Mouse (Mus musculus): ENCODE measurements at regions not wholly inside any gene's neighbourhood (a gene's known extent, or its start where the extent isn't known, plus 50 kb on each side); places are given as distances from the start of the nearest gene placed in this dataset.

DNA sequence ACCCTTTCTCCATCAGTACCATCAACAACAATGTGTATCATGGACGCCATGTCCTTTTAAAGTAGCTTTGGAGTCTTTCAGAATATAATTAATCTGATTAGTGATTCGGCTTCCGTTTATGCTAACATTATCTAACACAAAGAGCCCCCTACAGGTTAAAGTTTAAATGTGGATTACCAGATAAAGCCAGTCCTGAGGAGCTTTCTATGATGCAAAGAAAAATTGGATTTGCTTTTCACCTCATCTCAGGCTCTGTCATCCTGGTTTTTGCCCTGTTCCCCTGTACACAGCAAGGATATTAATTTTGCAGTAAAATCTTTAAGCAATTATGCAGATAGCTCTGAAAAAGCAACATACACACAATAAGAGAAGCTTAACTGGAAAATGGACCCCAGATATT lies 412.7 kb upstream of the Tbc1d2b start:
- DNase-seq (ENCODE audit: low spot score), result no peak

DNA sequence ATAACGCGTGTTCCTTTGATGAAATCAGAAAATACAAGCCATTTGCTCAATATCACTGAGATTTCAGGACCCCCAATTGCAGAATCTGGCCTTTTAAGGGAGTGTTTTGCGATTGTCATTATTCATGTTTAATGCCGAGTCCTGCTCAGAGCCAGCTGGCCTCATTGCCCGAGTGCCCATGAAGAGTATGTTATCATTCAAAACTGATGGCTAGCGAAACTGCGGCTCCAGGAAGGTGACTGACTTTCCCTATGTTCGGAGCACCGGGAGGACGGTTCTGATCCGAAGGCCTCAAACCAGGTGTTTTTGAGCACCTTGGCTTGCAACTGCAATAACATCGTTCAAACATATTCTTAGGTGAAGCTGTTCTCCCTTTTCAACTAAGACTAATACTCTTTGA lies 419.5 kb upstream of the Tbc1d2b start:
- DNase-seq (ENCODE audit: low spot score), result no peak

DNA sequence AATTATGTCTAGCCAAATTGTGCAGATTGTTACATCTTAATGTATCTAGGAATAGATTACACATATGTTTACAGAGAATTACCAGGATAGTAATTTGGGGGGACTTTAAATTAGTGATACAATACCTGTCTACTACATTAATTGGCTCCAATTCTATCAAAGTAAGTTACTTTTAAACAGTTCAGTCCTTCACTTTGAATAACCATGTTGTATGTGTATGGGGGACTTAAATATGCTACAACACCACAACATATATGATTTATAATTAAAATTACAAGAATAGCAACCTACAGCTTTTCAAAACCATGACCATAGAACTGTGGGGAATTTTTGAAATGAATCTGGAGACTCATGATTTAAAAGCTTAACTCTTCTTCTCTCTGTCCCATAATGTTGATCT lies 420.5 kb upstream of the Tbc1d2b start:
- DNase-seq (ENCODE audit: low spot score), result no peak

DNA sequence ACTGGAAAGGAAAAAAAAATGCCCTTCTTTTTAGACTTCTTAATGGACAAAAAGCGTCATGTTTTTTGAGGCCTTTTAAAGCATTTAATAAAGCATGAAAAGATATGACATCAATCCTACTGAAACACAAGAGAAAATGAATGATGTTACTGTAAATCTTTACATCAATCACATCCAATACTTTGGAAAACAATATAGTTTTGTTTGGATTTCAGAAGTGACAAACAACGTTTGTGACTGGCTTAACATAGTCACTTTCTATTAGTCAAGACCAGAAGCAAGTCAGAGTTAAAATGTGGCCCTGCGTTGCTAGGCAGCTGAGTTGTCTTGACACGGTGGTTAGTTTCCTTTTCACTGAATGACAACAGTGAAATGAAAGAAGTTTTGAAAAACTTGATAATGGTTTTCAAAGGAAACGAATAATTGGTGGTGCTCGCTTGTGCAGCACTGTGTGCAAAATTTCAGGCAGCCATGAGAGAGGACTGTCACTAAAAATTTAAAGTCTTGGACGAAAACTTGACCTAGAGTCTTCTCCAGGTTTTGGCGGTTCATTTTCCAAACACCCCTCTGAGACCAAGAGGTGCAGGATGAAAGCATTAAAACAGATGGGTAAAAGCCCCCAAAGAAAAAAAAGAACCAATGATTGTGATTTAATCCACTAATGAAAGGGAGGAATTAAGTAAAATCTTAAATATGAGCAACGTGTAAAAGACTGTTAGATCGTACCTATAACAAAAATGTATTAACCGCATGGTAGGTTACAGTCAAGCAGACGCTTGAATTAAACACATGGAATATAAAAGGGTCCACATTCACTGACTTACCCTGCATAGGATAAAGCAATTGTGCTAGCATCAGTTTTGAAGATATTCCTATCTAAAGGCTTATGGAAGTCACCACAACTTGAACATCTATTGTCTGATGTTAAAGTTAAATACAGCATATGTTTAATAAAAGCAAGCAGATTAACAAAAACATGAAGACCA lies 421.4 kb upstream of the Tbc1d2b start:
- no peak for DNase-seq (ENCODE audit: low spot score)

DNA sequence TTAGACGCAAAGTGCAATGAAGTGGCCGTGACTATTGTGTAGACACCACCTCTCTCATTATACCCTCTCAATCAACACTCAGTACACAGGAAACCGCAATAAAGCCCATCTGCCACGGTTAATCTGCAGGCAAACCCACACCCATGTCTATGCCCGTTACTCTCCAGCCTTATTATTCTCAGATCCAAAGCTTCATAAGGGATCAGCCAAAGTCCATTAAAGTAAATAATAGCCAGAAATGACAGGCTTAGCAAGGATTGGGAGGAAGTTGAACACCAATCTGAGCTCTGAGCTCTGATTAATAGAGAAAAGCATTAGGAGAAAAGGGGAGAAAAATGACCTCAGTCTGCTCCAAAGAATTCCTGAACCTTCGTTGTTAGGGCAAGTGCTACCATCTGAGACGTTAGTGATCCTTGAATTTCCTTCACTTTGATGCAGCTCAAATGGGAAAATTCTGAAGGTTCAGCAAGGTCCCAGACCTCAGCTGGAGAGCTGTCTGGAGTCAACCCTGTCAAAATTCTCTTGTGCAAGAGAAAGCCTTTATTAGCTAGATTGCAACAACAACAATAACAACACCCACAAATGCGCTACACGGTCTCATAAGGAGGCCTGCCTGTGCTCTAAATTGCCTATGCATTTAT lies 422.5 kb upstream of the Tbc1d2b start:
- DNase-seq (ENCODE audit: low spot score), result no peak

GRCm38 (mm10) chr9:90694051-90694645 lies 423.5 kb upstream of the Tbc1d2b start:
- no peak for DNase-seq (ENCODE audit: low spot score)

DNA sequence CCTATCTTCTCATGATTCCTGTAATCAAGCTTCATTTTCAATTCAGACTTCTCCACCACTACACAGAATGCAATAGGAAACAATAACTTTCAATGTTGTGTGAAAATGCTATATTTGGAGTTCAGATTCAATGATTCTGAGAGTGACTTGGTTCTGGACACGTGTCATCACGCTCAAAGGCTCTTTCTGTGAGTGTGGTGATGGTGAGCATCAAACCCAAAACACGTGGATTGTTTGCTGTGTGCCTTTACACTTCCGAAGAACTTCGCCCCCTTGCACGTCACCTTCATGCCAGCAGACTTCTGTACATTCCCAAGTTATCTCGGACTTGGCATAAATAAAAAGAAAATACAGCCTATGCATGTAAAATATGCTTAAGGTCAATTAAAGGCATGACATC lies 425.1 kb upstream of the Tbc1d2b start:
- no peak for DNase-seq (ENCODE audit: low spot score)

GRCm38 (mm10) chr9:90697279-90698000 lies 426.8 kb upstream of the Tbc1d2b start:
- DNase-seq (ENCODE audit: low spot score), result no peak

DNA sequence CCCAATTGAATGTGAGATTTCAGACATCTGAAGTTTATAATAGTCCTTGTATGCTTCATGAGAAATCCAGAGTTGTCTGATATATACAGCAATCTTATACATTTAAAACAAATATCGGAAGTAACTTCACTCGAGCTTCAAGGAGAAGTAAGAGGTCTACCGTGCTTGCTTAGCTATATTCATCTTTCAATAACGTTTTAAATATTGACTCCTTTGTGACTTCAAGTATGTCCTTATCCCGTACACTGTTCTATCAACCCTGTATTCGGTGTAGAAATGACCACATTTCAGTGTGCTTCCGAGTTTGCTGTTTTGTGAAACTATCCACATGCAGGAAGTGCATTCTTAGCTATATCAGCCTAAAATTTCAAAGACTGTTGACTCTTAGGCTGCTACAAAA lies 427.8 kb upstream of the Tbc1d2b start:
- no peak for DNase-seq (ENCODE audit: low spot score)

DNA sequence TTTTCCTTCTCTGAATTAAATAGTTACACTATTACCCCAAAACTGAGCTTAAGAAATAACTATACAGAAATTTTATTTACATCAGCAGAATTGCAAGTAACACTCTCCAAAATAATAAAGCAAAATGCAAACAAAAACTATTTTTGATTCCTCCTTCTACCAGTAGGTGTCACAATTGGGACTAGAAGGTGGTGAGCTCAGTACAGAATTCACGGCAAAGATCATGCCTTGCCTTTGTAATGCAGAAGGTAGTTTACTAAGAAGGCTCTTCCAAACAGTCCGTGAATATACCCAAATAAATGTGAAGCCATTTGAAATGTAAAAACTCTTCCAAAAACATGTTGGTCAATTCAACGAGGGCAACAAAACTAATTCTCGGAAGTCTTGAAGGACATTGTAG lies 428.5 kb upstream of the Tbc1d2b start:
- DNase-seq (ENCODE audit: low spot score), result no peak

DNA sequence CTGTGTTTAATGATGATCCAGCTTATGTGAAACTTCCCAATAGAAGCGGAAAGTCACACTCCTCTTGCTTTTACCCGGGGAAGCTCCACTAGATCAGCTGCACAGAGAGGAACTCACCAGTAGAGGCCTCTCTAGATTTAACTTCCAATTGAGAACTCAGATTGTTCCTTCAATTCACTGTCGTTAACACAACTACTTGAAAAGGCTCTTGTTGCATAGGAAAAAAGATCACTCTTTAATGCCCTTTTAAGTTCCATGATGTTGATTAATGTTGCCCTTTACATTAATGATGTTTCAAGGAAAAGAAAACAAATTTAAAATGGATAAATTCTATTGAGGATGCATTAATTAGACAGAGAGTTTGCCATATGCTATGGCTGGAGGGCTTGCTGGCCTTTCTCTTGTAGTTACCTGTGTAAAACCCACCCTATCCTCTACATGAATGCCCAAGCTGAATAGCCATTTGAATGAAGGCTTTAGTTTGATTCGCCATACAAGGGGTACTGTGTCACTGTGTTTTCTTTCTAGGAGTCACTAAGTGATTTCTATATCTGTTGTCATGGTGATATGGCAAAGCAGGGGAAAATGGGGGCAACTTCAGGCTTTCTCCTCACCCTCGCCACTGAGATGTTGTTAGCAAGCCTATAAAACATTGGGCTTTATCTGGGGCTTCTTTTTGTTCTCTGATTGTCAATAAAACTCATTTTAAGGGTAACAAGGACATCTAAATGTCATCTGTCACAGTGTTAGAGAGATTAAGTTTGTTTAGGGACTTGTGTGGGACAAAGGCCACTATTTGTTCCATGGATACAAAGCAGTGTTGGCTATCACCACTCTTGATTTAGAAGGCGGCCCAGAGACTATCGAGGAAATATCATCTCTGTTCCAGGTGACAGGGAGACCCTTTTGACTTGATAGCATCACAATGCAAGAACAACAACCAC lies 429.9 kb upstream of the Tbc1d2b start:
- DNase-seq (ENCODE audit: low spot score), result peak; percentile 11

DNA sequence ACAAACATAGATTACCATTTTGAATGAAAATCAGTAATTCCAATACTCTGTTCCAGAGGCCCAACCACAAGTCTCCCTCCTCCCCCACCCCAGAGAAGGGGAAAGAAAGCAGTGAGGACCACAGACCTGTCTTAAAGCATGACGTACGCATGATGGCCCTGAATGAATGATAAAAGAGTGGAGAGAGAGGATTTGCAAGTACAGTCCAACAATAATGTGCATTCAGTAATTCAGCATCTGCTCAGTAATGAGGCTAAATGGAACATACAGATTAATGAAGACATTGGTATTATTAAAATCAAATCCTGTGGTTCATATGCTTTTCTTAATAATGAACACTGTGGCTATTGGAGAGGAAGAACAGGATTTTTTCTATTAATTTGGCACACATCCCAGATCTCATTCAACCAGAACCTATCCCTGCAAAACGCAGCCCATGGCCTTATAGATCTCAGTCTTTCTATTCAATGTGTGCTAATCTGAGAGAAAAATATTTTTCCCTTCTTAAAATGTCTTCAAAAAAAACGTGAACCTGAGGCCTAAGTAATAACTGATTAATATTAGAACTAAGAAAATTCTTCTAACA lies 430.7 kb upstream of the Tbc1d2b start:
- no peak for DNase-seq (ENCODE audit: low spot score)

GRCm38 (mm10) chr9:90713685-90714084 lies 443.1 kb upstream of the Tbc1d2b start:
- DNase-seq (ENCODE audit: low spot score), result no peak

- DNase-seq (ENCODE audit: low spot score), result no peak
Measured at GRCm38 (mm10) chr9:90731450-90731849, 460.8 kb upstream of the Tbc1d2b start.

GRCm38 (mm10) chr9:90757175-90757574 lies 486.6 kb upstream of the Tbc1d2b start:
- DNase-seq (ENCODE audit: low spot score), result no peak

GRCm38 (mm10) chr9:90774296-90774695 lies 503.7 kb upstream of the Tbc1d2b start:
- no peak for DNase-seq (ENCODE audit: low spot score)

DNA sequence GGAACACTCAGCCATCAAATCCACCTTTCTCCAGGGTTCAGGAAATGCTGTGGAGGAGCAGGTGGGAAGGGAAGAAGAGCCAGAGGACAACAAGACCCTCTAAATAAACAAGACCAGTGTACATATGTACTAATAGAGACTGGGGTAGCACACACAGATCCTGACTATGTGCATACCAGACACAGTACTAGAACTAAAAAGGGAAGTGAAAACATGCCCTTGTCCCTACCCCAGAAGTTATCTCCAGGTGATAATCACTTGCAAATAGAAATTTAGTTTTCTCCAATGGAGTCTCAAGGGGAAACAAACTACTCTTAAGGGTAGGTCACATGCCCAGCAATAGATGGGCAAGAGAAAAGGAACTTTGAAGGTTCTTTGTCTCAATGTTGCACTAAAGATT lies 518.9 kb upstream of the Tbc1d2b start:
- no peak for DNase-seq (ENCODE audit: low spot score)

- DNase-seq (ENCODE audit: low spot score), result no peak
Measured at GRCm38 (mm10) chr9:90791871-90792270, 521.3 kb upstream of the Tbc1d2b start.

- DNase-seq (ENCODE audit: low spot score), result no peak
Measured at GRCm38 (mm10) chr9:90816844-90817243, 545.4 kb upstream of the Zic4 start.

DNA sequence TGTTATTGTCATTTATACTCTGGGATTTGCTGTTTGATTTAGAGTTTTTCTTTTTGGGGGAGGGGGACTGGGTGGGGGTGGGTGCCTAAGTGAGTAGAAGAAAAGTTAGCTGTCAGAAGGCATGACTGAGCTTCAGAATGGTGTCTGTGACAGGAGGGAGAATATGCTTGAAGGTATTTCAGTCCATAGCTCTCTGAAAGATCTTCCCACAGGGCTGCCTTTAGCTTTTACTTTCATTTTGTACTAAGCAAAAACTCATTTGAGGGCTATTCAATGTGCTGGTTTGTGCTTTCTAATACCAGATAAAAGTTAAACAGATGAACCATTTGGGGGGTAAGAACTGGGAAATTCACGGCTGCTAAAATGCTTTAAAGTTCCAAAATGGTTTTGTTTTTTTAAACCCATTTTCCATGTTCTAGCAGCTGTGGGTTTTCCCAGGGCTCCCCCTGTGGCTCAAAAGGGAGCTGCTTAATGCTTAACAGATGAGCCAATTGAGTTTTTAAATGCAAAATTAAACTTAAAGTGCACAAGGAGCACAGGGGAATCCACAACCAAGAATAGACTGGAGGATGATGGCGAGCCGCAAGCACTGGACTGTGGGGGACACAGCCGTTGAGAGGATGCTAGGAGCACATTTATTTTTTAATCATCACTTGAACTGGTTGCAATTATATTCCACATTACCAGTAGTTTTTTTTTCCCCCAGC lies 538.5 kb upstream of the Zic4 start:
- DNase-seq (ENCODE audit: low spot score), result no peak
